Mouse (Mus musculus): ENCODE measurements around the gene Cbx4. TPM values are rescaled to one million over a fixed set of nuclear protein-coding genes. Genes with fewer than 3 reads are reported as not detected.
A peak's percentile ranks its signal among the peaks of the same experiment; 100 is the strongest.

The Cbx4 gene
- polyA plus RNA-seq, 1 experiment from 2014 or later: 9.2 TPM

- Histone ChIP-seq H3K36me3 (ENCODE audit: control insufficient read depth, insufficient read depth, low read length) (no peaks in the 10 kb centered on the region), H3K27ac (replicated peaks in 1 of 2; ENCODE audit: control insufficient read depth in 1 of 2, insufficient read depth in 1 of 2, low read depth in 2 of 2, low read length in 2 of 2) (no peak overlapping the region), H3K9ac (ENCODE audit: low read length) (peak overlapping the region; percentile 7; the same call in 1 of the 2 replicates), H3K4me2 (ENCODE audit: low read length) (peak overlapping the region; percentile 63), H3K9me3 (ENCODE audit: control insufficient read depth, low read length) (no peaks in the 10 kb centered on the region), H3K4me1 (ENCODE audit: control insufficient read depth in 2 of 2, insufficient read depth in 2 of 2, low read length in 2 of 2) (peaks cover 22 to 39% of the 10 kb centered on the region in 2 experiments), H3K27me3 (ENCODE audit: control insufficient read depth, insufficient read depth, low read length) (peaks cover 98% of the 10 kb centered on the region), H3K4me3 (ENCODE audit: control insufficient read depth in 1 of 2, insufficient read depth in 1 of 2, low read depth in 1 of 2, low read length in 2 of 2) (peak overlapping the region; percentile 28 to 35)
- WGBS: 1% methylated on average over 39 of the region's 39 CpGs
- no peak; the same call in 1 of the 2 replicates for ATAC-seq (ENCODE audit: insufficient number of reproducible peaks, insufficient read depth, low FRiP score, low read depth)
Observed at GRCm38 (mm10) chr11:119046601-119047245, 39.3 kb downstream of the Cbx4 start.

- no peak for ATAC-seq (ENCODE audit: insufficient number of reproducible peaks, insufficient read depth, low FRiP score, low read depth)
- Histone ChIP-seq H3K4me3 (ENCODE audit: control insufficient read depth in 1 of 2, insufficient read depth in 1 of 2, low read depth in 1 of 2, low read length in 2 of 2) (peak overlapping the region; percentile 3 to 24; a peak in 3 of 4 replicates), H3K36me3 (ENCODE audit: control insufficient read depth, insufficient read depth, low read length) (no peaks in the 10 kb centered on the region), H3K27ac (replicated peaks in 1 of 2; ENCODE audit: control insufficient read depth in 1 of 2, insufficient read depth in 1 of 2, low read depth in 2 of 2, low read length in 2 of 2) (no peak overlapping the region), H3K9me3 (ENCODE audit: control insufficient read depth, low read length) (no peaks in the 10 kb centered on the region), H3K9ac (ENCODE audit: low read length) (no peak overlapping the region), H3K27me3 (ENCODE audit: control insufficient read depth, insufficient read depth, low read length) (peaks cover 83% of the 10 kb centered on the region), H3K4me2 (ENCODE audit: low read length) (peak overlapping the region; percentile 52), H3K4me1 (ENCODE audit: control insufficient read depth in 2 of 2, insufficient read depth in 2 of 2, low read length in 2 of 2) (peaks cover 29 to 49% of the 10 kb centered on the region in 2 experiments)
- WGBS: 2% methylated on average over 41 of the region's 41 CpGs
Observed at GRCm38 (mm10) chr11:119044551-119045337, 41.3 kb downstream of the Cbx4 start.

GRCm38 (mm10) chr11:119043761-119044550, 42.1 kb downstream of the Cbx4 start:
- Histone ChIP-seq H3K9me3 (ENCODE audit: control insufficient read depth, low read length) (no peaks in the 10 kb centered on the region), H3K4me3 (ENCODE audit: control insufficient read depth in 1 of 2, insufficient read depth in 1 of 2, low read depth in 1 of 2, low read length in 2 of 2) (peak overlapping the region in 1 of 2 experiments; percentile 24; a peak in 1 of 4 replicates), H3K4me1 (ENCODE audit: control insufficient read depth in 2 of 2, insufficient read depth in 2 of 2, low read length in 2 of 2) (peaks cover 31 to 51% of the 10 kb centered on the region in 2 experiments), H3K4me2 (ENCODE audit: low read length) (peak overlapping the region; percentile 52), H3K27me3 (ENCODE audit: control insufficient read depth, insufficient read depth, low read length) (peaks cover 78% of the 10 kb centered on the region), H3K9ac (ENCODE audit: low read length) (no peak overlapping the region), H3K36me3 (ENCODE audit: control insufficient read depth, insufficient read depth, low read length) (peaks cover 4% of the 10 kb centered on the region), H3K27ac (replicated peaks in 1 of 2; ENCODE audit: control insufficient read depth in 1 of 2, insufficient read depth in 1 of 2, low read depth in 2 of 2, low read length in 2 of 2) (no peak overlapping the region)
- no peak for ATAC-seq (ENCODE audit: insufficient number of reproducible peaks, insufficient read depth, low FRiP score, low read depth)
- 6% methylated on average over 10 of the region's 10 CpGs for WGBS

GRCm38 (mm10) chr11:119043273-119043540, 42.8 kb downstream of the Cbx4 start:
- no peak overlapping the region for H3K9ac ChIP-seq (ENCODE audit: low read length)

GRCm38 (mm10) chr11:119042466-119043272, 43.4 kb downstream of the Cbx4 start:
- no peak for ATAC-seq (ENCODE audit: insufficient number of reproducible peaks, insufficient read depth, low FRiP score, low read depth)
- 0 out of 2 replicates have a peak overlapping the region, but pooled peaks have one; percentile 16 for H3K9ac ChIP-seq (ENCODE audit: low read length)
- peaks cover 13% of the 10 kb centered on the region for H3K36me3 ChIP-seq (ENCODE audit: control insufficient read depth, insufficient read depth, low read length)
- peaks cover 30 to 52% of the 10 kb centered on the region in 2 experiments for H3K4me1 ChIP-seq (ENCODE audit: control insufficient read depth in 2 of 2, insufficient read depth in 2 of 2, low read length in 2 of 2)
- peaks cover 78% of the 10 kb centered on the region for H3K27me3 ChIP-seq (ENCODE audit: control insufficient read depth, insufficient read depth, low read length)
- H3K4me2 ChIP-seq (ENCODE audit: low read length): peak overlapping the region; percentile 100
- H3K4me3 ChIP-seq (ENCODE audit: control insufficient read depth in 1 of 2, insufficient read depth in 1 of 2, low read depth in 1 of 2, low read length in 2 of 2): peak overlapping the region in 1 of 2 experiments; percentile 14; a peak in 1 of 4 replicates
- no peaks in the 10 kb centered on the region for H3K9me3 ChIP-seq (ENCODE audit: control insufficient read depth, low read length)
- H3K27ac ChIP-seq (replicated peaks in 1 of 2; ENCODE audit: control insufficient read depth in 1 of 2, insufficient read depth in 1 of 2, low read depth in 2 of 2, low read length in 2 of 2): no peak overlapping the region
- WGBS: under 1% methylated on average over 52 of the region's 52 CpGs

More at GRCm38 (mm10) chr11:119043273-119043540, 42.8 kb downstream of the Cbx4 start:
- Histone ChIP-seq H3K27ac (replicated peaks in 1 of 2; ENCODE audit: control insufficient read depth in 1 of 2, insufficient read depth in 1 of 2, low read depth in 2 of 2, low read length in 2 of 2) (no peak overlapping the region), H3K9me3 (ENCODE audit: control insufficient read depth, low read length) (no peaks in the 10 kb centered on the region), H3K36me3 (ENCODE audit: control insufficient read depth, insufficient read depth, low read length) (peaks cover 11% of the 10 kb centered on the region), H3K4me1 (ENCODE audit: control insufficient read depth in 2 of 2, insufficient read depth in 2 of 2, low read length in 2 of 2) (peaks cover 31 to 52% of the 10 kb centered on the region in 2 experiments), H3K4me2 (ENCODE audit: low read length) (no peak overlapping the region), H3K27me3 (ENCODE audit: control insufficient read depth, insufficient read depth, low read length) (peaks cover 78% of the 10 kb centered on the region), H3K4me3 (ENCODE audit: control insufficient read depth in 1 of 2, insufficient read depth in 1 of 2, low read depth in 1 of 2, low read length in 2 of 2) (no peak overlapping the region)
- 4% methylated on average over 4 of the region's 4 CpGs for WGBS
- ATAC-seq (ENCODE audit: insufficient number of reproducible peaks, insufficient read depth, low FRiP score, low read depth): no peak

GRCm38 (mm10) chr11:119041750-119042465, 44.1 kb downstream of the Cbx4 start:
- ATAC-seq (ENCODE audit: insufficient number of reproducible peaks, insufficient read depth, low FRiP score, low read depth): no peak
- Histone ChIP-seq H3K36me3 (ENCODE audit: control insufficient read depth, insufficient read depth, low read length) (peaks cover 13% of the 10 kb centered on the region), H3K4me1 (ENCODE audit: control insufficient read depth in 2 of 2, insufficient read depth in 2 of 2, low read length in 2 of 2) (peaks cover 29 to 50% of the 10 kb centered on the region in 2 experiments), H3K27me3 (ENCODE audit: control insufficient read depth, insufficient read depth, low read length) (peaks cover 75% of the 10 kb centered on the region), H3K27ac (replicated peaks in 1 of 2; ENCODE audit: control insufficient read depth in 1 of 2, insufficient read depth in 1 of 2, low read depth in 2 of 2, low read length in 2 of 2) (no peak overlapping the region), H3K4me2 (ENCODE audit: low read length) (peak overlapping the region; percentile 100), H3K9ac (ENCODE audit: low read length) (peak overlapping the region; percentile 76), H3K9me3 (ENCODE audit: control insufficient read depth, low read length) (no peaks in the 10 kb centered on the region), H3K4me3 (ENCODE audit: control insufficient read depth in 1 of 2, insufficient read depth in 1 of 2, low read depth in 1 of 2, low read length in 2 of 2) (peak overlapping the region; percentile 68 to 74)
- 1% methylated on average over 29 of the region's 31 CpGs for WGBS
